Mouse (Mus musculus): ENCODE measurements at regions not wholly inside any gene's neighbourhood (a gene's known extent, or its start where the extent isn't known, plus 50 kb on each side); places are given as distances from the start of the nearest gene placed in this dataset.

- TF ChIP-seq CTCF (IDR thresholded peaks at IDR 0.05) = peak; percentile 71
- no peak for TF ChIP-seq EP300 (IDR thresholded peaks at IDR 0.05)
These were observed 52.4 kb upstream of the Parm1 start for GRCm38 (mm10) chr5:91464876-91465508.

Data from lung, postnatal 0 days (tissue).